Mouse (Mus musculus) liver, adult 2 months (tissue): Measurements from ENCODE around the gene Fadd.

ENCODE experiments used
- CTCF ChIP-seq: fragments of 200-500 bp; IDR thresholded peaks from 2 replicates; pipeline ENCODE4 v1.5.1; 2011; ENCODE audit warnings: low read depth, low read length, control low read depth
- POLR2A ChIP-seq: fragments of 200-500 bp; IDR thresholded peaks from 2 replicates; pipeline ENCODE4 v1.6.1; 2011; ENCODE audit warnings: low read length, control low read depth; ENCODE audit not compliant: insufficient read depth; ENCODE audit errors: extremely low read depth

DNA sequence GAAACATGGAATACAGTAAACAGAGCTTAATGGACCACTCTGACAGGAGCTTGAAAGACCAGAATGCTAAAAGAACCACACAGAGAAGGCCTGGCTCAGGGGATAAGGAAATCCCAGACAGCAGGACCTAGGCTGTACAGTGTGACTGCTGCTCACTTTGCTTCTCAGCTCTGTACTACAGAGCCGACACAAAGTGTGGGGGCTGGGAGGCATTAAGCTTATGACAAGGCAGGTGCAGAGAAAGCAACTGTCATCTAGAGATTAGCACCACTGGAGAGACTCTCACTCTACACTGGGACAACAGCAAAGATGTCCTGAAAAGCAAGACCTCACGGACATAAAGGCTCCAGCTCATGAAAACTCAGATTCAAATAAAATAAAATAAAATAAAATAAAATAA, 43.1 kb downstream of the Fadd start:
- TF ChIP-seq CTCF (no peak), POLR2A (no peak)
